Mouse (Mus musculus): ENCODE measurements around the gene Dusp21. TPM values are rescaled to one million over a fixed set of nuclear protein-coding genes. Genes with fewer than 3 reads are reported as not detected.

Gene Dusp21
- polyA plus RNA-seq (2015; fragmentation: Nextera tagmentation; extraction: Ambion mirVana), result not detected in 2 replicates

- 96% methylated on average over 1 of the region's 1 CpGs for WGBS
These were observed at the start of gene Dusp21 for GRCm38 (mm10) chrX:18145557-18145956. Gene Dusp21, plus strand, starts transcription at chrX:18145857.

GRCm38 (mm10) chrX:18160734-18161442, 15.2 kb downstream of the Dusp21 start:
- Histone ChIP-seq H3K27me3 (no peaks in the 10 kb centered on the region), H3K9me3 (no peaks in the 10 kb centered on the region), H3K4me3 (replicated peaks) (peak overlapping the region; percentile 78), H3K36me3 (no peaks in the 10 kb centered on the region), H3K9ac (replicated peaks) (no peak overlapping the region), H3K27ac (peak overlapping the region; percentile 96; the same call in 1 of the 2 replicates), H3K4me2 (replicated peaks) (peak overlapping the region; percentile 56), H3K4me1 (replicated peaks) (no peaks in the 10 kb centered on the region)
- ATAC-seq, result no peak
- 46% methylated on average over 4 of the region's 4 CpGs for WGBS

More at GRCm38 (mm10) chrX:18145557-18145956, at the start of gene Dusp21:
- Histone ChIP-seq H3K27ac (no peak within 1 kb of the TSS), H3K4me2 (replicated peaks) (no peak within 1 kb of the TSS), H3K4me1 (replicated peaks) (no peaks in the 10 kb centered on the region), H3K36me3 (no peaks in the 10 kb centered on the region), H3K4me3 (replicated peaks) (no peak within 1 kb of the TSS), H3K9me3 (no peaks in the 10 kb centered on the region), H3K27me3 (no peaks in the 10 kb centered on the region), H3K9ac (replicated peaks) (no peak within 1 kb of the TSS)
- no peak for ATAC-seq

GRCm38 (mm10) chrX:18161796-18162191, 16.1 kb downstream of the Dusp21 start:
- peak; percentile 89 for ATAC-seq
- Histone ChIP-seq H3K9me3 (no peaks in the 10 kb centered on the region), H3K27me3 (no peaks in the 10 kb centered on the region), H3K9ac (replicated peaks) (peak overlapping the region; percentile 80), H3K4me3 (replicated peaks) (peak overlapping the region; percentile 78), H3K27ac (peak overlapping the region; percentile 96), H3K4me1 (replicated peaks) (no peaks in the 10 kb centered on the region), H3K4me2 (replicated peaks) (peak overlapping the region; percentile 56), H3K36me3 (no peaks in the 10 kb centered on the region)
- 0% methylated on average over 25 of the region's 28 CpGs for WGBS

GRCm38 (mm10) chrX:18162192-18162857, 16.7 kb downstream of the Dusp21 start, which contains the start of gene Kdm6a:
Gene Kdm6a, plus strand, starts transcription at chrX:18162575.
- peak within 1 kb of the TSS; percentile 70 for H3K4me2 ChIP-seq (replicated peaks)
- WGBS, result under 1% methylated on average over 50 of the region's 50 CpGs
- H3K4me3 ChIP-seq (replicated peaks), result peak within 1 kb of the TSS; percentile 78
- H3K9ac ChIP-seq (replicated peaks), result peak within 1 kb of the TSS; percentile 90
- H3K4me1 ChIP-seq (replicated peaks), result no peaks in the 10 kb centered on the region
- H3K36me3 ChIP-seq, result no peaks in the 10 kb centered on the region
- H3K27me3 ChIP-seq, result no peaks in the 10 kb centered on the region
- H3K27ac ChIP-seq, result peak within 1 kb of the TSS; percentile 97
- H3K9me3 ChIP-seq, result no peaks in the 10 kb centered on the region
- peak; percentile 100 for ATAC-seq

GRCm38 (mm10) chrX:18162861-18163731, 17.4 kb downstream of the Dusp21 start:
- WGBS, result under 1% methylated on average over 91 of the region's 95 CpGs
- Histone ChIP-seq H3K9me3 (no peaks in the 10 kb centered on the region), H3K36me3 (no peaks in the 10 kb centered on the region), H3K4me3 (replicated peaks) (peak overlapping the region; percentile 78), H3K27ac (peak overlapping the region; percentile 97), H3K27me3 (no peaks in the 10 kb centered on the region), H3K4me1 (replicated peaks) (no peaks in the 10 kb centered on the region), H3K9ac (replicated peaks) (peak overlapping the region; percentile 90), H3K4me2 (replicated peaks) (peak overlapping the region; percentile 70)
- peak; percentile 21 for ATAC-seq

- Histone ChIP-seq H3K9me3 (no peaks in the 10 kb centered on the region), H3K4me3 (replicated peaks) (peak overlapping the region; percentile 78), H3K27me3 (no peaks in the 10 kb centered on the region), H3K27ac (peak overlapping the region; percentile 97), H3K4me2 (replicated peaks) (peak overlapping the region; percentile 70), H3K36me3 (no peaks in the 10 kb centered on the region), H3K9ac (replicated peaks) (peak overlapping the region; percentile 90), H3K4me1 (replicated peaks) (no peaks in the 10 kb centered on the region)
- ATAC-seq, result no peak
- WGBS, result under 1% methylated on average over 10 of the region's 10 CpGs
These were observed 18.4 kb downstream of the Dusp21 start for GRCm38 (mm10) chrX:18163917-18164624.

- Histone ChIP-seq H3K9me3 (no peaks in the 10 kb centered on the region), H3K27ac (no peak overlapping the region), H3K9ac (replicated peaks) (no peak overlapping the region), H3K36me3 (no peaks in the 10 kb centered on the region), H3K4me2 (replicated peaks) (no peak overlapping the region), H3K4me3 (replicated peaks) (peak overlapping the region; percentile 78; the same call in 1 of the 2 replicates), H3K4me1 (replicated peaks) (no peaks in the 10 kb centered on the region), H3K27me3 (no peaks in the 10 kb centered on the region)
- 81% methylated on average over 2 of the region's 2 CpGs for WGBS
- no peak for ATAC-seq
These were observed 19.5 kb downstream of the Dusp21 start for GRCm38 (mm10) chrX:18165121-18165520.

GRCm38 (mm10) chrX:18166961-18167360, 21.3 kb downstream of the Dusp21 start:
- Histone ChIP-seq H3K27me3 (no peaks in the 10 kb centered on the region), H3K36me3 (no peaks in the 10 kb centered on the region), H3K9ac (replicated peaks) (no peak overlapping the region), H3K27ac (no peak overlapping the region), H3K9me3 (no peaks in the 10 kb centered on the region), H3K4me2 (replicated peaks) (no peak overlapping the region), H3K4me3 (replicated peaks) (no peak overlapping the region), H3K4me1 (replicated peaks) (no peaks in the 10 kb centered on the region)
- ATAC-seq, result no peak
- WGBS, result 81% methylated on average over 3 of the region's 3 CpGs

- no peak for ATAC-seq
- no peak overlapping the region for H3K4me3 ChIP-seq (replicated peaks)
- H3K36me3 ChIP-seq, result no peaks in the 10 kb centered on the region
- WGBS, result 93% methylated on average over 1 of the region's 1 CpGs
- no peaks in the 10 kb centered on the region for H3K9me3 ChIP-seq
- H3K4me1 ChIP-seq (replicated peaks), result no peaks in the 10 kb centered on the region
- H3K27me3 ChIP-seq, result no peaks in the 10 kb centered on the region
- H3K27ac ChIP-seq, result no peak overlapping the region
- H3K4me2 ChIP-seq (replicated peaks), result no peak overlapping the region
- no peak overlapping the region for H3K9ac ChIP-seq (replicated peaks)
These were observed 23.3 kb downstream of the Dusp21 start for GRCm38 (mm10) chrX:18168940-18169339.

- H3K36me3 ChIP-seq, result no peaks in the 10 kb centered on the region
- no peaks in the 10 kb centered on the region for H3K4me1 ChIP-seq (replicated peaks)
- H3K4me2 ChIP-seq (replicated peaks), result no peak overlapping the region
- no peaks in the 10 kb centered on the region for H3K9me3 ChIP-seq
- H3K4me3 ChIP-seq (replicated peaks), result no peak overlapping the region
- ATAC-seq, result no peak
- no peaks in the 10 kb centered on the region for H3K27me3 ChIP-seq
- H3K27ac ChIP-seq, result no peak overlapping the region
- H3K9ac ChIP-seq (replicated peaks), result no peak overlapping the region
- WGBS, result 88% methylated on average over 4 of the region's 4 CpGs
These were observed 29.2 kb downstream of the Dusp21 start for GRCm38 (mm10) chrX:18174831-18175230.

- H3K27me3 ChIP-seq, result no peaks in the 10 kb centered on the region
- no peaks in the 10 kb centered on the region for H3K36me3 ChIP-seq
- no peak overlapping the region for H3K9ac ChIP-seq (replicated peaks)
- no peak overlapping the region for H3K4me2 ChIP-seq (replicated peaks)
- no peak overlapping the region for H3K27ac ChIP-seq
- ATAC-seq, result no peak
- H3K4me1 ChIP-seq (replicated peaks), result no peaks in the 10 kb centered on the region
- H3K9me3 ChIP-seq, result no peaks in the 10 kb centered on the region
- 87% methylated on average over 4 of the region's 4 CpGs for WGBS
- no peak overlapping the region for H3K4me3 ChIP-seq (replicated peaks)
These were observed 32.1 kb downstream of the Dusp21 start for GRCm38 (mm10) chrX:18177803-18178202.

Data from midbrain, embryonic 13.5 days (tissue).